Mouse (Mus musculus) urinary bladder, postnatal 10 days (tissue): Measurements from ENCODE around the gene Wnt6.

Source experiments
- DNase-seq: peaks from one replicate; pipeline ENCODE4 v3.0.0; 2022; ENCODE audit warnings: low spot score

Wnt6 gene

GRCm38 (mm10) chr1:74771845-74771930 lies at the start of gene Wnt6:
Gene Wnt6, plus strand, starts transcription at chr1:74771892.
- DNase-seq = no peak

DNA sequence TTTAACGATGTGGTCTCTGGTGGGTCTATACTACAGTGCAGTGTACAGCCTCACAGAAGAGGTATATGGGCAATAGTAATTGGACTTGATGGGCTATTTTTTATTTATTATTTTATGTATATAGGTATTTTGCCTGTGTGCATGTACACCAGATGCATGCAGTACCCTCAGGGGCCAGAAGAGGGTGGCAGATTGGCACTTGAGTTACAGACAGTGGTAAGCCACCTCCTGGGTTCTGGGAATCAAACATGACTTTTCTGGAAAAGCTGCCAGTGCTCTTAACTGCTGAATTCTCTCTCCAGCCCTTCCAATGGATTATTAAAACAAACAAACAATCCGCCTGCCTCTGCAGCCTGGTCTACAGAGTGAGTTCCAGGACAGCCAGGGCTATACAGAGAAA lies 47.9 kb upstream of the Wnt6 start:
- DNase-seq = no peak

GRCm38 (mm10) chr1:74726114-74726513 lies 45.6 kb upstream of the Wnt6 start:
- DNase-seq = no peak

DNA sequence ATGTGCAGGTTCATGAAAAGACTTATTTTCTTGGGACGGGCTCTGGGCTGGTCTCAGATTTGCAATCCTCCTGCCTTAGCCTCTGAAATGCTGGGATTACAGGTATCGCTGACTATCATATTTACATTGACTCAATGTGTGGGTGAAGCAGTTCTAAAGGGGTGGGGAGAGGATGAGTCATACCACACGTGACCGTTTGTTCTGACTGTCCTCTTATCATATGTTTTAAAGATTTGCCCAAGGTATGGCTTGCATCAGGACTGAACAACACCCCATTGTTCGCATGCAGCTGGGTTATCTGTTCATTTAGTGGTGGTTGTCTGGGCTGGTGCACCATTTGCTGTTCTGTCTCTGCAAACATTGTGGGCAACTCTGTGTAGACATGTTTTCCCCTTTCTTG lies 45.0 kb upstream of the Wnt6 start:
- no peak for DNase-seq

DNA sequence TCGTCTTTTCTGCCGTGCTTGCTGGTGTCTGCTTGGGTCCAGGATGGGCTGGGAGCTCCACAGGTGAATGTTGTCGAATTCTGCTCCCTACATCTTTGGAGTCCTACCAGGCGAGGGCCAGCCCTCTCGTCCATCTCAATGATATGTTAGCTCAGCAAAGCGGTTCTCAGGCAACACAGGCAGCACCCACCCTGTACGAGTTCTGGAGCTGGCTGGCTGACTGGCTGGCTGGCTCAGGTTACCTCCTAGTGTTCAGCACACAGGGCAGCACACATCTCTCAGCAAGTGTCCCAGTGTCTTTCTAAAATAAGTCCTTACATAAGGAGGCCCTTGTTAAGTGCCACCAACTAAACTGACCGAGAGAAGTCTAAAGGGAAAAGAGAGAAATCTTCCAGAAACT lies 43.2 kb upstream of the Wnt6 start:
- no peak for DNase-seq

DNA sequence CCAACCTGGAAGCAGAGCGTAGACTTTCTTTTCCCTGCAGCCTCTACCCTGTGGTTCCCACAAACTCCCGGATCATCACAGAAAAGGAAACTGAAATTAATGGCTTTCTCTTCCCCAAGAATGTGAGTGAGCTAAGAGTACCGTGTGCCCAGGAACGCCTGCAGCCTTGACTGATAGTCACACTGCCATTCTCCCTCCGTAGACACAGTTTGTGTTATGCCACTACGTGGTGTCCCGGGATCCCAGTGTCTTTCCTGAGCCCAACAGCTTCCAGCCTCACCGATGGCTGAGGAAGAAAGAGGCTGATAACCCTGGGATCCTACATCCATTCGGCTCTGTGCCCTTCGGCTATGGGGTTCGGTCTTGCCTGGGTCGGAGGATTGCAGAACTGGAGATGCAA lies 34.7 kb upstream of the Wnt6 start:
- DNase-seq = no peak

DNA sequence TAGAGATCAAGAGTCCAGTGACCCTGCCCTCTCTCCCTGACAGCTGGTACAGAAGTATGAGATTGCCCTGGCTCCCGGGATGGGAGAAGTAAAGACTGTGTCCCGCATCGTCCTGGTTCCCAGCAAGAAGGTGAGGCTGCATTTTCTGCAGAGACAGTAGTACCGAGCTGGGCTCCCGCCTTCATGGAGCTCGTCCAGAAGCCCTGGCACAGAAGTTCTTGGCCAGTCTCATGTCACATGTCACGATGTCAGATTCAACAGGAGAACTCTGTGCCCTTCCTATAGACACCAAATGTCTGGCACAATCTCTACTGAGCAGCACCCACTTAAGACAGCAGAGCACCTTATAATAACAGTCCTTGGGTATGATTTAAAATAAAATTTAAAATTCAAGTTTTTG lies 34.2 kb upstream of the Wnt6 start:
- DNase-seq = no peak

DNA sequence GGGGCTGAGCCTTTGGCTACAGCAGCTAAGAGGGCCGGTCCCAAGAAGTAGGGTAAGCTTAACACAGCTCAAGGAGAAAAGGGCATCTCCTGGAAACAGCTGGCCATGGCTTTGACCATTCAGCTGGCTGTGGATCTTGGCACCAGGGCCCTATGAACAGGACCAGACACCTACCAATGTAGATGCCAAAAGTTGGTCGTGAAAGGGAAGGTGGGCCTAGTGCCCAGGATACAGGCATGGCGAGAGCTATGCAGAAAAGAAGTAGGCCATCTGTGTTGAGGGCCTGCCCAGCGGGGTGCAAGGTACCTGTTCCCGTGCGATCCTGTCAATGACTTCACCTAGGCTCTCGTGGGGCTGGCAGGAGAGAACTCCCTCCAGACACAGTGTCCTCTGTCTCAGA lies 30.8 kb upstream of the Wnt6 start:
- DNase-seq = no peak

DNA sequence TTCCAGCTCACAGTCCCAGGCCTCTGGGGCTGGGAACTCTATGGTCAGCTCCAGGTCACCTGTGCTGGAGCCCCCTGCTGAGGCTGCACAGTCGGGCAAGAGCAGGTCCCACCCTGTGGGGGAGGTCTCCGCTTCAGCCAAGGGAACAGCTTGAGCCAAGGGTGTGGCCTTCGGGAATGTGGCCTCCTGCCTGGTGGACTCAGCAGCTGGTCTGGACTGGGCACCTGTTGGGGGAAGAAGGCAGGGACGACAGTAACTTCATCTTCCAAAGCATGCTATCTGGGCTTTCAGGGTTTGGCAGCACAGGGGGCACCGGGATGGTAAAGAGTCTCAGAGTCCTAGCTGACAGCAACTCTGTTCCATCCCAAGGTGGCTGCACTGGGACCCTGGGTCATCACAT lies 24.4 kb upstream of the Wnt6 start:
- DNase-seq = no peak

DNA sequence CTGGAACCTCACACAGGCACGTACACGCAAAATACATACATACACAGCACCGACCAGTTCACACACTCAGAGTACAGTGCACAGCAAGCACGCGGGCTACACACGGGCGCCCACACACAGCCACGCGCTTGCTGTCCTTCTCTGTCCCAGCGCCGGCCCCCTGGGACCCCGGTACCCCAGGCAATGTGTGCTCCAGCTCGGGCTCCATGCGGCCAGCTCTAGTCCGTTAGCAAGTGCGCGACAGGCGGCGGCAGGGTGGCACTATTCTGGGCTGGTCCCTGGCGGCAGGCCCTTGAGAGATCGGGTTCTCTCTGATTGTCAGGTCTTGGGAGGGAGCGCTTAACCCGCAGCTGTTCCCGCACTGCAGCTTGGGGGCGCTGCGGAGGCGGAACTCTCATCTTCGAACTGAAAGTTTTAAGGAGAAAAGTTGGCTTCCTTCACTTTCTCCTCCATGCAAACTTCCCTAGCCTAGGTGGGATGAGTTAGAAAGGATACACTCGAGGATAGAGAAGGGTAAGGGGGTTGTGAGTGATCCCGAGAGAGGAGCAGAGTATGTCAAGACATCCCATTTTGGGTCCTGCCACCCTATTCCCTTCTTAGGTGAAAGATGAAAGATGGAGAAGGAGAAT lies 22.9 kb upstream of the Wnt6 start, which contains the start of gene Prkag3:
Gene Prkag3, minus strand, starts transcription at position 579 of the 629 bp plus-strand sequence.
- no peak for DNase-seq

GRCm38 (mm10) chr1:74749301-74749700 lies 22.4 kb upstream of the Wnt6 start:
- no peak for DNase-seq

GRCm38 (mm10) chr1:74750683-74751082 lies 21.0 kb upstream of the Wnt6 start:
- DNase-seq = no peak

DNA sequence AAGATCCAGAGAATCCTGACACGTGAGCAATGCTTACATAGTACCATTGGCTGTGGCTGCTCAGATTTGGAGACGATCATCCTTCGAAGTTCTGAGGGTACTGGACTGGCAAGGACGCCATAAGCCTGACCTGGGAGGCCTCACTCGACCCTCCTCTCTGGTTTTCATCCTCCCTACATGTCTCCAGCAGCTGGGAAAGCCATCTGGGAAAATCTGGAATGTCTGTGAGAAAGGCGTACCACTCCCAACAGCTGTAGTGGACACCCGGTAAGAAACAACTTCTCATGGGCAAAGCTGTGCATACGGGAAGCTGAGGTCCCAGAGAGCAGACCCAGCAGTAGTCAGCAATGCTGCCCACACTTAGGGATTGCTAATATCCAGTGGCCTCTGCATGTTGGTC lies 19.5 kb upstream of the Wnt6 start:
- no peak for DNase-seq

DNA sequence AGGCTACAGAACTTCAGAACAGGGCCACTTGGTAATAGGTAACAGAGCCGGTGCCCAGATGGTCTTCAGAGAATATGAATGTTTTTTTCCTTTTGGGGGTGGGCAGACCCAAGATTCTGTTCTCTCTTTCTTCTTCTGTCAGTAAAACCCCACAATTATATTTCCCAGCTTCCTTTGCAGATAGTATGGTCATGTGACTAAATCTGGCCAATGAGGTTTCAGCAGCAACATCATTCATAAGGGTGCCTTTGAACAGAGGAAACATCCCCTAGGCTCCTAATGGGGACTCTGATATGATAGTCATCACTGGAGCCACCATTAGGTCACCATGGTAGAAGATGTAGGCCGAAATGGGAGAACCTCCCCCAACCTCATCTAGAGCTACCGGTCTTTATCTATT lies 18.9 kb upstream of the Wnt6 start:
- no peak for DNase-seq

GRCm38 (mm10) chr1:74753266-74753974 lies 18.3 kb upstream of the Wnt6 start:
- DNase-seq = no peak

- no peak for DNase-seq
These were observed 17.4 kb upstream of the Wnt6 start for GRCm38 (mm10) chr1:74754175-74754785.

DNA sequence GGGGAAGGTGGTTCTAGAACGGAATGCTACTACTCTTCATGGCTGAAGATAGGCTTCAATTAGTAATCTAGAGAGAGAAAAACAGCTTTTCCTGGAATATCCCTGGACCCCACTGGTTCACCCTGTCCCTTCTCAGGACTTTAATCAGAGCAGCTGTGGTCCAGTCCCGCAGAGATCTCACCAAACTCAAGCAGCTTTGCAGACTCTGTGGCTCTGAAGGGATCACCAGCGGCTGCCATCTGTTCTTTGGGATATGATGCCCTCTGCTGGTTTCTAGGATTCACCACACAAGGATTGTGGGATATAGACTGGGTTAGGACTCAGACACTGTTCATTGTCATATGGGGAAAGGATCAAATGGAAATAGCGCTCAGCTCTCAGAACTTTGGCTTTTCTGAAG lies 11.9 kb upstream of the Wnt6 start:
- no peak for DNase-seq

GRCm38 (mm10) chr1:74763081-74763480 lies 8.6 kb upstream of the Wnt6 start:
- no peak for DNase-seq

DNA sequence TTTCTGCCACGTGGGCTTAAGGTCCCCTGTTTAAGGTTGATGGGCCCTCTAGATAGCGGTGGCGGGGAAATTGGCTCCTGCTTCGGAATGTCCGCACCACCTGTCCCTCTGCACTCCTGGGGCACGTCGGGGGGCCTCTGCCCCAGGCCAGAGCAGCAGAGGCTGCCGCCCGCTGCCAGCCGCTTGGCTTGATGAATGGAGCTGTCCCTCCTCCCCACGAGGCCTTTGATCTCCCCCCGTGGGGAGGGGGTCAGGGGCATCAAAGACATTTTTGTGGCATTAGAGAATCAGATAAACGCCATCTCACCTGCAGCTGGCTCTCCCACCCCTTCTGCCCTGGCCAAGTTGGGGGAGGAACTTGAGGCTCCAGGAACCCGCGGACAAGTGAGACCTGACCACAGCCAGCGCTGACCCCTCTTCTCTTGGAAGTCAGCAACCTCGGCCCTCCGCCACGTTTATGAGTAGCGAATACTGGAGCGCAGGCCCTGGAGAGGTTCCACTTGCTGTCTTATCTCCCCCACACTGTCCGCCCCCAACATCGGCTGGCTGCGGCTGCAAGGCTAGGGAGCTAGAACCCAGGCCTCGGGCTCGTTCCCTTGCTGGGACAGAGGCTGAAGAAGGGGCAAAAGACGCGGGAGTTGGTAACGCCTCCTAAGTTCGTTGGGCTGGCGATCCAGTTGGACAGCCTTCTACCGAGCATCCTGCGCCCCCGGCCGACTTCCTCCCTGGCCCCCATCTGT lies 795 bp upstream of the Wnt6 start:
- no peak for DNase-seq

DNA sequence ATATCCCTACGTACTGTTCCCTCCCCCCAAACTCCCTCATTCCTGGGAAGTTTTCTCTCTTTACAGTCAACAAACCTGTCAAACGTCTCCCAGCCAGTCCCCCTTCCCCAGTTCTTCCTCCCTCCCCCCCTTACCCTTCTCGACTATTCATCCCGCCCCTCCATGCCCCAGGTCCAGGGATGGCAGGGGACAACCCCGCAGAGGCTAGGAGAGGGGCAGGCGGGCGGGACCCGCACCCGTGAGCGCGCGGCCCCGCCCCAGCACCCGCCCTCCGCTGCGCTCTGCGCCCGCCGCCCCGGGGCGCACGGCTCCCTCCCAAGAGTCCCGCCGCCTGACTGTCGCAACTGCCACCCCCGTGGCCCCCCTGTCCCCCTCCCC lies 236 bp upstream of the Wnt6 start:
- DNase-seq = no peak

- no peak for DNase-seq
These were observed 384 bp downstream of the Wnt6 start for GRCm38 (mm10) chr1:74771931-74772620.

DNA sequence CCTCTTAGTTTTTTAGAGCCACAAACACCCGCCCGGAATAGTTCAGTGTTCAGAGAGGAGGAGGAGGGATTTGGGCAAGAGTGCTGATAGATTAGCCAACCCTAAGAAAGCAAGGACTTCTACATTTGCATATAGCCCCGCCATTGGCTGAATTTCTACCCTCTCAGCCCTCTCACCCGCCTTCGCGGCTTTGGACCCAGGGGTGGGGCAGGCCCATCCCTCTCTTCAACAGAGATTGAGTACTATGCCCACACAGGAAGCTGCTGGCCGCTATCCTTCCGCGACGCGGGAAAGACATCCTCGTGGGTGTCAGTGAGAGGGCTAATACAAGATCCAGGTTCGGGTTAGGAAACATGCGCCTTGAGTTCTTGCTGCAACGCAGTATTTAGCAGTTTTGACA lies 1.4 kb downstream of the Wnt6 start:
- DNase-seq = no peak

GRCm38 (mm10) chr1:74774062-74774461 lies 2.4 kb downstream of the Wnt6 start:
- DNase-seq = no peak
